Mouse (Mus musculus): Measurements from ENCODE around the gene Iscu.

The Iscu gene

DNA sequence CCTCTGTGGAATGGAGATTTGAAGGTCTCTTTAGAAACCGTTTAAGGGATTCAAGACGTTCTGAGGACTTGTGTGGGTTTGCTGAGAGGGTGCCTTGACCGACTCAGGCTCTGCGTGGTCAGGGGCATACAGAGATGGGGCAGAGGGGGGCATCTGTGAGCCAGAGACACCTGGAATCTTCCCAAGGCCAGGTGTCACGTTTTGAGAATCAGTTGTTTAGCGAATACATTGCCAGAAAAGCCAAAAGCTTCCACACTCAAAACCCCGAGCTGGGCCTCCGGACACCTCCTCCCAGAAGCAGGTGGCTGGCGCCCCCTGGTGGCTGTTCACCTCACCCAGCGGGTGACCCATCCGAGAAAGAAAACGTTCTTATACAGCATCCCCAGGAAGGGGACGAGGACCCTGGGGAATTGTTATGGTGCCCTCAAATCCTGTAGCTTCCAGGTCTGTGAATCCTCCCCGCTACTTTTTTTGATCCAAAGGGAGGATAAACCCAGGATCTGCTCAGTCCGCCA, 43.1 kb downstream of the Iscu start:
- DNase-seq (ENCODE audit: low spot score): peak; percentile 64

DNA sequence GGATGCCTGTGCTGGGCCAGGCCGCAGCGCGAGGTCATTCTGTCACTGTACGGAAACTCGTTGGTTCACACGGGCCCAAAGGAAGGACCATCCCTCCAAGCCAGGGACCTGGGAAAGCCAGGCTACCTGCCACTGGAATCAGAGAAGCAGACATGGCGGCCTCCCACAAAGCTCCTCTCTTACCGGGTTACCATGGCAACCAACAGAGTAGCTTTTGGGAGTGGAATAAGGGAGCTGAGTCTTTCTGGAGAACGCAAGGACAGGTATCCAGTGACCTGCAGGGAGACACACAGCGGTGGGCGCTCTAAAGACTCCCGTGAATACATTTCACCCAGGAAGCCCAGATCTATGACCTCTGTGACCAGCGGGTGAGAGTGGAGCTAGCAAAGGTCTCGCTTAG, 46.0 kb downstream of the Iscu start:
- peak; percentile 36 for DNase-seq (ENCODE audit: low spot score)

DNA sequence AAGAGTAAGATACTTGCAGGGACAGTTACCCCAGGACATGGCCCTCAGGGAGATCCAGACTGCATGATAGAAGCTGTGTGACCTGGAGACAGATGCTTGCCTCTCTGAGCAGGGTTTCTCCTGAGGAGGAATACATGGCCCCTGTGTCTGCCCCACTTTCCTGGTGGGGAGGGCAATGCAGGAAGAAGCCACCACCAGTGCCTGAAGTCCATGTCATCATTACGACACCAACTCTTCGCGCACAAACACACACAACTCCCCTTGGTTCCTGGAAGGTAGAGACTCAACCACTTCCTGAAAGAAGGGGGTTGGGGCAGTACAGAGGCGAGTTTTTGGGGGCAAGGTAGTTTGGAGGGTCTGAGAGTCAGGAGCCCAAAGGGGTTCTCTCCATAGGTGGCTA, 51.7 kb downstream of the Iscu start:
- no peak for DNase-seq (ENCODE audit: low spot score)

DNA sequence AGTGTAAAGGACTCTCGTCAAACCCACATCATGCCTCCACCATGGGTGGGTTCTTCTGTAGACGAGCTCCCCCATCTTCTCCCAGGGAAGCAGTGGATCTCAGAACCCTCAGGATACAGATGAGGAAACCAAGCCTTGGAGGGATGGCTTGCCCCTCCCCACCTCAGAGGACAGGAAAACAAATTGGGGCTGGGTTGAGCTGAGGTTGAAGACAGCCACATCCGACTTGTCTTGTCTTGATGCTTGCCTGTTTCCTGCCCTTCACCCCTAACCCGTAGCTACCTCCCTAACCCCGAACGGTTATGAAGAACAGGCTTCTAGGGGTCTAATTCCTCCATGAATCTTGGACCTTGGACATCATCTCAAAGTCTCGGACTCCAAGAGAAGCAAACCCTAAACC, 53.0 kb downstream of the Iscu start:
- DNase-seq (ENCODE audit: low spot score): no peak

DNA sequence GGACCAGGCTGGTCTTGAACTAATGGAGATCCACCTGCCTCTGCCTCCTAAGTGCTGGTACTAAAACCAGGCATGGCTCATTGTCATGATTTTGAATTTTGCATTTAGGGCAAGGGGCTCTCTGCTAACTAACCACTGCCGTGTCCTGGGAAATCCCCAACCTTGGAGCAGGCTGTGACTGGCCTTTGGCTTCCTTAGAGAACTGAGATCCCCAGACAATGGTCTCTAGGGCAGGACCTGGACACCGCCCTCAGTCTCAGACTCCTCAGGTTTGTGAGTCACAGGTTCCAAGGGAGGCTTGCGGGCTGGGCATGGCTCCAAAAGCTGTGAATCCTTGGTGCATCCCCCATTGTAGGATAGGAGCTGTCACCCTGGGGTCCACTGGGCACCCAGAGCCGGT, 54.1 kb downstream of the Iscu start:
- no peak for DNase-seq (ENCODE audit: low spot score)

Measured in testis, postnatal 14 days (tissue).